Mouse (Mus musculus) neural tube, embryonic 13.5 days (tissue): ENCODE measurements around the gene Stk26. TPM values are rescaled to one million over a fixed set of nuclear protein-coding genes. Genes with fewer than 3 reads are reported as not detected.

Source experiments
- ATAC-seq: fragments of 200-750 bp; cut with Nextera tagmentation; 2 replicates; pipeline ENCODE4 v1.8.0; 2017; ENCODE audit warnings: low read depth, mild to moderate bottlenecking, moderate TSS enrichment, moderate library complexity
- H3K27ac ChIP-seq: fragments of 300-500 bp; sonication (generic); replicated peaks from 2 replicates; pipeline ENCODE4 v1.5.1; 2015; ENCODE audit warnings: moderate library complexity, mild to moderate bottlenecking, inconsistent platforms
- H3K27me3 ChIP-seq: fragments of 300-500 bp; sonication (generic); 2 replicates; pipeline ENCODE4 v1.6.1; 2015; ENCODE audit warnings: mild to moderate bottlenecking, inconsistent platforms
- H3K36me3 ChIP-seq: fragments of 300-500 bp; sonication (generic); 2 replicates; pipeline ENCODE4 v1.6.1; 2015; ENCODE audit warnings: mild to moderate bottlenecking, inconsistent platforms
- H3K4me1 ChIP-seq: fragments of 300-500 bp; sonication (generic); replicated peaks from 2 replicates; pipeline ENCODE4 v1.6.1; 2015; ENCODE audit warnings: inconsistent platforms
- H3K4me2 ChIP-seq: fragments of 300-500 bp; sonication (generic); 2 replicates; pipeline ENCODE4 v1.6.1; 2015; ENCODE audit warnings: inconsistent platforms, mild to moderate bottlenecking, moderate library complexity
- H3K4me3 ChIP-seq: fragments of 300-500 bp; sonication (generic); 2 replicates; pipeline ENCODE4 v1.5.1; 2015; ENCODE audit warnings: mild to moderate bottlenecking, inconsistent platforms
- H3K9ac ChIP-seq: fragments of 300-500 bp; sonication (generic); 2 replicates; pipeline ENCODE4 v1.6.1; 2015; ENCODE audit warnings: moderate library complexity, mild to moderate bottlenecking, inconsistent platforms
- H3K9me3 ChIP-seq: fragments of 300-500 bp; sonication (generic); 2 replicates; pipeline ENCODE4 v1.6.1; 2016; ENCODE audit warnings: inconsistent platforms
- WGBS: fragments of 180-500 bp; shearing (Covaris S2); methylation state at CpG from one replicate; pipeline ENCODE4 v1.1.7; 2015; 5-methylcytosine and 5-hydroxymethylcytosine counted together
- polyA plus RNA-seq: library from polyadenylated mRNA; unstranded; fragments of >200 nt; fragmentation: Nextera tagmentation; extraction: Ambion mirVana; gene quantifications from 2 replicates; pipeline ENCODE4 v1.2.1, GENCODE M21; 2015

The Stk26 gene
- polyA plus RNA-seq, 1 experiment from 2014 or later: 1.2 TPM

- Histone ChIP-seq H3K27ac (no peak overlapping the region), H3K4me1 (no peaks in the 10 kb centered on the region), H3K36me3 (no peaks in the 10 kb centered on the region), H3K9me3 (no peaks in the 10 kb centered on the region), H3K9ac (no peak overlapping the region), H3K4me2 (no peak overlapping the region), H3K27me3 (no peaks in the 10 kb centered on the region), H3K4me3 (no peak overlapping the region)
- no peak for ATAC-seq
- WGBS: 85% methylated on average over 3 of the region's 3 CpGs
Observed at GRCm38 (mm10) chrX:50937117-50937516, 96.3 kb downstream of the Stk26 start.

- no peak within 1 kb of the TSS for H3K9ac ChIP-seq
- H3K36me3 ChIP-seq: no peaks in the 10 kb centered on the region
- no peak within 1 kb of the TSS for H3K4me3 ChIP-seq
- H3K27me3 ChIP-seq: no peaks in the 10 kb centered on the region
- H3K9me3 ChIP-seq: no peaks in the 10 kb centered on the region
- no peaks in the 10 kb centered on the region for H3K4me1 ChIP-seq
- no peak within 1 kb of the TSS for H3K4me2 ChIP-seq
- no peak within 1 kb of the TSS for H3K27ac ChIP-seq
- 72% methylated on average over 14 of the region's 14 CpGs for WGBS
- no peak for ATAC-seq
Observed at GRCm38 (mm10) chrX:50942610-50943009, 101.8 kb downstream of the Stk26 start, which contains the start of gene Frmd7. Gene Frmd7 (minus strand): TSS chrX:50942710.

Other genes with a start within 250 kb of the Stk26 start
- gene Frmd7, start 101.7 kb downstream of the Stk26 start, polyA plus RNA-seq: 0.15 and 0.19 TPM in 2 replicates
- gene Rap2c, start 177.0 kb downstream of the Stk26 start, polyA plus RNA-seq: 17.7 and 18.3 TPM in 2 replicates